9 mouse cellular contexts compared by ENCODE assay signal in the genomic region with DNA sequence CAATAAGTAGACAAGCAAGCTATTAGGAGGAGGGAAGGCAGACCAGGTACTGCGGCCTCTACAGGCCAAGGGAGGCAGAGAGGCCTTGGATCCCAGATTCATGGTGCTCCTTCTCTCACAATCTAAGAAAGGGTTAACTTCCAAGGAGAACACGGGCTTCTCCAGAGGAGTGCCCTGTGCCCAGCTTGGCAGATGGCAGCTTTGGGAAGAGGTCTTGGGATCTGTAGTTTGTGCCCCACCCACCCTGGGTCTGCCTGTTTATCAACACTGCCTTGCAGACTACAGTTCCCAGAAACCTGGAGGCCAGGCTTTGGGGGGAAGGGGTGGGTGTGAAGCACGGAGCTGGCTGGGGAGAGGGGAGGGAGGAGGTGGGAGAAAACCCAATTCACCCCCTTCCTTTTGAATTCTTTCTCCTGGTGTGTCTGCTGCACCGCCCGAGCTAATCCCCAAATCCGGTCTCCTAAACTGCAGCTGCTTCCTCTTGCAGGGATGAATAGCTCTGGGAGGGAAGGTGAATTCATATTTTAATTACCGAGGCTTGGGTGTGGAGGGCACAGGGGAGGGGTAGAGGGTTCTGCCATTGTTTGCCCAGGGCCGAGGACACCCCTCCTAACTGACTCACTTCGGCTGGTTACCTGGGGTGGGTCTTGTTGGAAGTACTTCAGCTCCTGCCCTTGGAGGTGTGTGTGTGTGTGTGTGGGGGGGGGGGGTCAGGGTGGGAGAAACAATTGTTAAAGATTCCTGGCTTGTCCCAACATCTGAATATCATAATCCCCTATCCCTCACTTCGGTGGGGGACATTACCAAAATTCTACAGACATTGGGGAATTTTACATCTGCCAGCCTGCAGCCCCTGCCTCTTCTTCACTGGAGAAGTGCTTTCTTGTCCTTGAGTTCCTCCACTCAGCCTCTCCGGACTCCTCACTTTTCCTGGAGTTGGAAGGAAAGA. TPM values are rescaled to one million over a fixed set of nuclear protein-coding genes. Genes with fewer than 3 reads are reported as not detected.
DNase-seq lines count a peak whose midpoint lies in the region; ATAC-seq and TF ChIP-seq lines count a peak whose summit lies in the region.
"Had no signal": no experiment of that assay in that cellular context is flagged by ENCODE, and none has a peak within 500 bp of the region (broad histone marks: within the 10 kb centered on the region; RNA-seq: fewer than 3 reads in every experiment).

No protein-coding gene starts in this region.

- peak; percentile 47 for DNase-seq in lung, postnatal 0 days (ENCODE audit: low spot score)
- no peak for DNase-seq in lung, adult 18-20 months
- DNase-seq in embryo, embryonic 10.5 days (ENCODE audit: low spot score), result peak; percentile 79
- peak; percentile 65 for DNase-seq in hindbrain, embryonic 14.5 days (ENCODE audit: low spot score)
- peak; percentile 97 for DNase-seq in midbrain, embryonic 11.5 days (ENCODE audit: low spot score, missing footprints)
- DNase-seq in telencephalon, adult 2 months (ENCODE audit: low read depth, low spot score), result peak; percentile 93

- TF ChIP-seq CTCF in lung, postnatal 0 days (IDR thresholded peaks at IDR 0.05), result peak; percentile 42; the same call in 1 of the 2 replicates

- no peak for TF ChIP-seq EP300 in lung, postnatal 0 days (IDR thresholded peaks at IDR 0.05)

- H3K4me2 ChIP-seq in lung, postnatal 0 days (replicated peaks; ENCODE audit: low read depth, low read length), result no peak overlapping the region; the same call in 1 of the 2 replicates
- H3K4me2 ChIP-seq in hindbrain, embryonic 14.5 days (replicated peaks), result peak overlapping the region; percentile 48
- peak overlapping the region; percentile 45 for H3K4me2 ChIP-seq in midbrain, embryonic 11.5 days

- no peak overlapping the region for H3K27ac ChIP-seq in lung, postnatal 0 days (ENCODE audit: low read length)
- H3K27ac ChIP-seq in hindbrain, embryonic 14.5 days, result peak overlapping the region; percentile 80
- H3K27ac ChIP-seq in midbrain, embryonic 11.5 days (ENCODE audit: low read depth, low read length), result peak overlapping the region; percentile 92

- H3K4me1 ChIP-seq in lung, postnatal 0 days (ENCODE audit: insufficient read depth, low read depth, low read length), result peaks cover 5% of the 10 kb centered on the region; the same call in 1 of the 2 replicates
- H3K4me1 ChIP-seq in hindbrain, embryonic 14.5 days (replicated peaks; ENCODE audit: control insufficient read depth, insufficient read depth, low read length), result peaks cover 55% of the 10 kb centered on the region
- H3K4me1 ChIP-seq in midbrain, embryonic 11.5 days (ENCODE audit: control insufficient read depth, insufficient read depth, low read length), result peaks cover 65% of the 10 kb centered on the region

- 16% methylated on average over 11 of the region's 11 CpGs for WGBS in lung, postnatal 0 days
- WGBS in hindbrain, embryonic 14.5 days, result 5% methylated on average over 11 of the region's 11 CpGs
- 1% methylated on average over 11 of the region's 11 CpGs for WGBS in midbrain, embryonic 11.5 days

- H3K9ac ChIP-seq in lung, postnatal 0 days (replicated peaks; ENCODE audit: low read depth), result no peak overlapping the region
- peak overlapping the region; percentile 48 for H3K9ac ChIP-seq in hindbrain, embryonic 14.5 days
- peak overlapping the region; percentile 53 for H3K9ac ChIP-seq in midbrain, embryonic 11.5 days (ENCODE audit: low read length)

- ATAC-seq in lung, postnatal 0 days, result peak; percentile 72
- peak; percentile 83 for ATAC-seq in hindbrain, embryonic 14.5 days (ENCODE audit: low FRiP score)
- ATAC-seq in midbrain, embryonic 11.5 days (ENCODE audit: low FRiP score), result peak; percentile 87
- ATAC-seq in erythroid progenitor cell, adult 5-6 weeks (replicated peaks; ENCODE audit: low FRiP score, poor library complexity, severe bottlenecking), result no peak
- ATAC-seq in granulocyte monocyte progenitor cell, adult 5-6 weeks (replicated peaks; ENCODE audit: poor library complexity, severe bottlenecking), result no peak

- H3K36me3 ChIP-seq in lung, postnatal 0 days (ENCODE audit: insufficient read depth, low read length), result no peaks in the 10 kb centered on the region
- peaks cover 13% of the 10 kb centered on the region; the same call in 1 of the 2 replicates for H3K36me3 ChIP-seq in hindbrain, embryonic 14.5 days (replicated peaks; ENCODE audit: control insufficient read depth, insufficient read depth)
- H3K36me3 ChIP-seq in midbrain, embryonic 11.5 days (ENCODE audit: control insufficient read depth, insufficient read depth, low read length), result no peaks in the 10 kb centered on the region

- H3K9me3 ChIP-seq in lung, postnatal 0 days (ENCODE audit: low read length), result no peaks in the 10 kb centered on the region
- no peaks in the 10 kb centered on the region for H3K9me3 ChIP-seq in hindbrain, embryonic 14.5 days (ENCODE audit: control insufficient read depth, low read length)
- H3K9me3 ChIP-seq in midbrain, embryonic 11.5 days (ENCODE audit: control insufficient read depth, low read length), result no peaks in the 10 kb centered on the region
- H3K9me3 ChIP-seq: megakaryocyte, embryonic 14.5 days had no signal

- H3K4me3 ChIP-seq in lung, postnatal 0 days (ENCODE audit: low read depth, low read length), result no peak overlapping the region
- H3K4me3 ChIP-seq in hindbrain, embryonic 14.5 days (replicated peaks; ENCODE audit: low read length), result peak overlapping the region; percentile 26
- 0 out of 2 replicates have a peak overlapping the region, but pooled peaks have one; percentile 11 for H3K4me3 ChIP-seq in midbrain, embryonic 11.5 days (ENCODE audit: low read depth, low read length)
- H3K4me3 ChIP-seq: megakaryocyte, embryonic 14.5 days had no signal

- H3K27me3 ChIP-seq in lung, postnatal 0 days (replicated peaks; ENCODE audit: insufficient read depth, low read length), result no peaks in the 10 kb centered on the region
- H3K27me3 ChIP-seq in hindbrain, embryonic 14.5 days (ENCODE audit: control insufficient read depth, insufficient read depth, low read length), result no peaks in the 10 kb centered on the region
- no peaks in the 10 kb centered on the region for H3K27me3 ChIP-seq in midbrain, embryonic 11.5 days (ENCODE audit: control insufficient read depth, insufficient read depth, low read length)

RNA-seq across cellular contexts. Expression of gene AC124108.1, which starts 9.6 kb away (rescaled TPM):
- polyA plus RNA-seq in lung, postnatal 0 days (2015; fragmentation: Nextera tagmentation; extraction: Ambion mirVana), result not detected in 2 replicates
- polyA plus RNA-seq in hindbrain, embryonic 14.5 days (2014; fragmentation: Nextera tagmentation; extraction: Ambion mirVana), result 3.6 and 3.8 TPM in 2 replicates
- 5.0 and 5.2 TPM in 2 replicates for polyA plus RNA-seq in midbrain, embryonic 11.5 days (2014; fragmentation: Nextera tagmentation; extraction: Ambion mirVana)
- total RNA-seq in erythroid progenitor cell, adult 5-6 weeks (2015; ENCODE audit: low replicate concordance), result not detected in 2 replicates
- not detected in 2 replicates for total RNA-seq in erythroid progenitor cell, adult 5-6 weeks (2017; ENCODE audit: low replicate concordance)
- total RNA-seq in granulocyte monocyte progenitor cell, adult 5-6 weeks (2014; fragmentation: Nextera tagmentation), result not detected in 2 replicates
- total RNA-seq in granulocyte monocyte progenitor cell, adult 5-6 weeks (2017), result not detected in 2 replicates

RNA-seq across cellular contexts. Expression of gene Lemd1, which starts 9.6 kb away (rescaled TPM):
- 0.79 TPM in 1 of 2 replicates, not detected in the other for polyA plus RNA-seq in lung, postnatal 0 days (2015; fragmentation: Nextera tagmentation; extraction: Ambion mirVana)
- polyA plus RNA-seq in hindbrain, embryonic 14.5 days (2014; fragmentation: Nextera tagmentation; extraction: Ambion mirVana), result 15.9 and 22.1 TPM in 2 replicates
- polyA plus RNA-seq in midbrain, embryonic 11.5 days (2014; fragmentation: Nextera tagmentation; extraction: Ambion mirVana), result 10.7 and 12.9 TPM in 2 replicates
- total RNA-seq in erythroid progenitor cell, adult 5-6 weeks (2015; ENCODE audit: low replicate concordance), result not detected in 2 replicates
- total RNA-seq in erythroid progenitor cell, adult 5-6 weeks (2017; ENCODE audit: low replicate concordance), result not detected in 2 replicates
- not detected in 2 replicates for total RNA-seq in granulocyte monocyte progenitor cell, adult 5-6 weeks (2014; fragmentation: Nextera tagmentation)
- not detected in 2 replicates for total RNA-seq in granulocyte monocyte progenitor cell, adult 5-6 weeks (2017)

RNA-seq across cellular contexts. Expression of gene Gm10188, which starts 28.7 kb away (rescaled TPM):
- polyA plus RNA-seq in lung, postnatal 0 days (2015; fragmentation: Nextera tagmentation; extraction: Ambion mirVana), result not detected in 2 replicates
- 0.39 and 0.47 TPM in 2 replicates for polyA plus RNA-seq in hindbrain, embryonic 14.5 days (2014; fragmentation: Nextera tagmentation; extraction: Ambion mirVana)
- polyA plus RNA-seq in midbrain, embryonic 11.5 days (2014; fragmentation: Nextera tagmentation; extraction: Ambion mirVana), result 0.55 and 0.66 TPM in 2 replicates
- total RNA-seq in erythroid progenitor cell, adult 5-6 weeks (2015; ENCODE audit: low replicate concordance), result not detected in 2 replicates
- not detected in 2 replicates for total RNA-seq in erythroid progenitor cell, adult 5-6 weeks (2017; ENCODE audit: low replicate concordance)
- not detected in 2 replicates for total RNA-seq in granulocyte monocyte progenitor cell, adult 5-6 weeks (2014; fragmentation: Nextera tagmentation)
- not detected in 2 replicates for total RNA-seq in granulocyte monocyte progenitor cell, adult 5-6 weeks (2017)

Comparison
In these comparisons a context has a peak if more than half of its experiments do, and no peak if none do; other contexts are left out.
1. DNase-seq: peak in lung, postnatal 0 days (single experiment), embryo, embryonic 10.5 days (single experiment), hindbrain, embryonic 14.5 days (single experiment), midbrain, embryonic 11.5 days (single experiment) and telencephalon, adult 2 months (single experiment); none in lung, adult 18-20 months (0 of 2).
2. ATAC-seq: peak in lung, postnatal 0 days (single experiment), hindbrain, embryonic 14.5 days (single experiment) and midbrain, embryonic 11.5 days (single experiment); none in erythroid progenitor cell, adult 5-6 weeks (single experiment) and granulocyte monocyte progenitor cell, adult 5-6 weeks (single experiment).